Mouse (Mus musculus) forebrain, embryonic 11.5 days (tissue): ENCODE measurements around the gene Mia2. TPM values are rescaled to one million over a fixed set of nuclear protein-coding genes. Genes with fewer than 3 reads are reported as not detected.
A peak's percentile ranks its signal among the peaks of the same experiment; 100 is the strongest.
"Not testable (repeated sequence)": the region's sequence is repeated elsewhere in the genome, so short reads cannot be mapped to it uniquely, and the experiment has no call there.

Experiments
- ATAC-seq: fragments of 200-750 bp; cut with Nextera tagmentation; replicated peaks from 2 replicates; pipeline ENCODE4 v1.8.0; 2017; ENCODE audit warnings: moderate TSS enrichment; ENCODE audit not compliant: low FRiP score
- DNase-seq: peaks from one replicate; pipeline ENCODE4 v3.0.0-alpha.2; 2017; ENCODE audit warnings: low spot score
- H3K27ac ChIP-seq: fragments of 300-500 bp; sonication (generic); 2 replicates; pipeline ENCODE4 v1.5.1; 2014; ENCODE audit warnings: low read depth, low read length
- H3K27me3 ChIP-seq: fragments of 300-500 bp; sonication (generic); 2 replicates; pipeline ENCODE4 v1.6.1; 2014; ENCODE audit warnings: mild to moderate bottlenecking, low read length, mixed read lengths; ENCODE audit not compliant: control insufficient read depth, insufficient read depth
- H3K36me3 ChIP-seq: fragments of 300-500 bp; sonication (generic); 2 replicates; pipeline ENCODE4 v1.6.1; 2014; ENCODE audit warnings: mild to moderate bottlenecking, low read length, moderate library complexity, mixed read lengths; ENCODE audit not compliant: control insufficient read depth, insufficient read depth
- H3K4me1 ChIP-seq: fragments of 300-500 bp; sonication (generic); replicated peaks from 2 replicates; pipeline ENCODE4 v1.6.1; 2014; ENCODE audit warnings: low read length, mixed read lengths; ENCODE audit not compliant: control insufficient read depth, insufficient read depth
- H3K4me2 ChIP-seq: fragments of 300-500 bp; sonication (generic); 2 replicates; pipeline ENCODE4 v1.6.1; 2014; ENCODE audit warnings: low read depth, mild to moderate bottlenecking, low read length, moderate library complexity, mixed read lengths; ENCODE audit not compliant: severe bottlenecking
- H3K4me3 ChIP-seq: fragments of 300-500 bp; sonication (generic); 2 replicates; pipeline ENCODE4 v1.5.1; 2014; ENCODE audit warnings: low read depth, low read length
- H3K9ac ChIP-seq: fragments of 300-500 bp; sonication (generic); 2 replicates; pipeline ENCODE4 v1.6.1; 2014; ENCODE audit warnings: low read length
- H3K9me3 ChIP-seq: fragments of 300-500 bp; sonication (generic); 2 replicates; pipeline ENCODE4 v1.6.1; 2016; ENCODE audit warnings: low read length, mixed read lengths; ENCODE audit not compliant: control insufficient read depth
- WGBS: fragments of 180-500 bp; shearing (Covaris S2); extraction: QIAGEN DNeasy Blood & Tissue Kit; methylation state at CpG from one replicate; pipeline ENCODE4 v1.1.7; 2014; 5-methylcytosine and 5-hydroxymethylcytosine counted together
- polyA plus RNA-seq: library from polyadenylated mRNA; unstranded; fragments of >200 nt; fragmentation: Nextera tagmentation; extraction: Ambion mirVana; gene quantifications from 2 replicates; pipeline ENCODE4 v1.2.1, GENCODE M21; 2014

Mia2 gene
- 50.6 and 55.2 TPM in 2 replicates for polyA plus RNA-seq

DNA sequence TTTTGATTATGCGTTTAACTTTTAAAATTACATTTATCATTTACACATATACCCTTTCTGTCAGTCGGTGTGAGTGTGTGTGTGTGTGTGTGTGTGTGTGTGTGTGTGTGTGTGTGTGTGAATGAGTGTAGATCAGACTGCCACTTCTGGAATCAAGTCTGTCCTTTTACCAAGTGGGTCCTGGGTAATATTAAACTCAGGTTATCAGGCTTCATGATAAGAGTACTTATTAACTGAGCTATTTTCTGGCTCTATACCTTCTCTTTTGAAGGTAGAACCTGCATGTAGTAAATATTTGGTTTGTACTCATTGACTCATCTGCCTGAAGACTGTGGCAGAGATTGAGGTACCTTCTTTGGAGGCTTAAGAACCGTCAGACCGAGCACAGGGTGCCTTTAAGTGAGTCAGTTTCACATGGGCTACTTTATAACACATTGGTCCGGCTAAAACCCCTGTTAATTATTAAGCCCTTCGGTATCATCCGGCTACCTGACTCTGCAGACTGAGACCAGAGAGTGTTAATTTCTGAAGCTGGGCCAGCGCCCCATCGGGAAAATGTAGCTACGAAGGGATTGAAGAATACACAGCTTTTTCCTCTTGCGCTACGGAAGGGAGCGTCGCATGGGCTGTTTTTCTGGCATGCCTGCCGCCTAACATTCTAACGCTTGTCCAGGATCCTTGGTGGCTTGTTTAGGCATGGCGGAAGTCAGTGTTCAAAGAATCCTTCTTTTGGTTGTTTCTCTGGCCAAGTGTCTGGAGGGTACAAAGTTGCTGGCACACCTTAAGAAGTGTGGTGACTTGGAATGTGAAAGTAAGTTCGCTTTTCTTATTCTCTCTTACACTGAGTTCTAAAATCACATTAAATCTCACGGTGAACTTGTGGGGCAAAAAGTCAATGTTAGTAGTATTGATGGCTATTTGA lies at the start of gene Mia2:
Gene Mia2 (plus strand): TSS at position 696 of the 922 bp plus-strand sequence.
- WGBS: 87% methylated on average over 19 of the region's 19 CpGs

GRCm38 (mm10) chr12:59052470-59052869 lies 43.1 kb upstream of the Mia2 start:
- Histone ChIP-seq H3K9me3 (no peaks in the 10 kb centered on the region), H3K27me3 (no peaks in the 10 kb centered on the region), H3K27ac (no peak overlapping the region), H3K4me2 (no peak overlapping the region), H3K36me3 (no peaks in the 10 kb centered on the region; the same call in 1 of the 2 replicates), H3K9ac (no peak overlapping the region), H3K4me1 (no peaks in the 10 kb centered on the region), H3K4me3 (no peak overlapping the region)
- 96% methylated on average over 3 of the region's 3 CpGs for WGBS
- DNase-seq: no peak
- no peak for ATAC-seq

More for the DNA sequence above, at the start of gene Mia2:
- H3K27me3 ChIP-seq: no peaks in the 10 kb centered on the region
- DNase-seq: no peak
- H3K27ac ChIP-seq: no peak within 1 kb of the TSS
- H3K4me1 ChIP-seq: no peaks in the 10 kb centered on the region
- H3K4me3 ChIP-seq: no peak within 1 kb of the TSS
- no peaks in the 10 kb centered on the region for H3K9me3 ChIP-seq
- no peak for ATAC-seq
- H3K9ac ChIP-seq: no peak within 1 kb of the TSS
- H3K4me2 ChIP-seq: no peak within 1 kb of the TSS
- H3K36me3 ChIP-seq: no peaks in the 10 kb centered on the region

DNA sequence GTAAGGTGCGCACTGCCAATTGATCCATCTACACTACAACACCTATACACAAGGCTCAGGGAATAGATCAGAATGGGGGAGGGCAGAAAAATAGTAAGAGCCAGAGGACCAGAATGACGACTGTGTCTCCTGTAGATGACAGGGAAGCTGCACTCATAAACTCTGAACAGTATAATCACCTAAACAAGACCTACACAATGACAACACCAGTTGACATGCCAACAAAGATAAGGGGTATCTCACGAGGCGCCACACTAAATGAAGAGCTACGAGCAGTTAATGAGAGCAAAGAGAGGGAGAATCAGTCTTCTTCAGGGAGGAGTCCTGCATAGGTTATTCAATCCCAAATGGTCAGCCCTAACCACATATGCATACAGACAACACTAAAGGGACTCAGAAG lies 42.4 kb upstream of the Mia2 start:
- WGBS: 89% methylated on average over 5 of the region's 5 CpGs
- Histone ChIP-seq H3K4me1 (no peaks in the 10 kb centered on the region), H3K9ac (no peak overlapping the region), H3K4me3 (no peak overlapping the region), H3K4me2 (no peak overlapping the region), H3K36me3 (no peaks in the 10 kb centered on the region; the same call in 1 of the 2 replicates), H3K27me3 (no peaks in the 10 kb centered on the region), H3K27ac (no peak overlapping the region), H3K9me3 (no peaks in the 10 kb centered on the region)
- DNase-seq: no peak
- no peak for ATAC-seq

GRCm38 (mm10) chr12:59053976-59054375 lies 41.6 kb upstream of the Mia2 start:
- Histone ChIP-seq H3K36me3 (no peaks in the 10 kb centered on the region; the same call in 1 of the 2 replicates), H3K4me3 (no peak overlapping the region), H3K9me3 (no peaks in the 10 kb centered on the region), H3K4me2 (no peak overlapping the region), H3K27me3 (no peaks in the 10 kb centered on the region), H3K27ac (no peak overlapping the region), H3K9ac (no peak overlapping the region), H3K4me1 (no peaks in the 10 kb centered on the region)
- ATAC-seq: no peak
- DNase-seq: no peak

DNA sequence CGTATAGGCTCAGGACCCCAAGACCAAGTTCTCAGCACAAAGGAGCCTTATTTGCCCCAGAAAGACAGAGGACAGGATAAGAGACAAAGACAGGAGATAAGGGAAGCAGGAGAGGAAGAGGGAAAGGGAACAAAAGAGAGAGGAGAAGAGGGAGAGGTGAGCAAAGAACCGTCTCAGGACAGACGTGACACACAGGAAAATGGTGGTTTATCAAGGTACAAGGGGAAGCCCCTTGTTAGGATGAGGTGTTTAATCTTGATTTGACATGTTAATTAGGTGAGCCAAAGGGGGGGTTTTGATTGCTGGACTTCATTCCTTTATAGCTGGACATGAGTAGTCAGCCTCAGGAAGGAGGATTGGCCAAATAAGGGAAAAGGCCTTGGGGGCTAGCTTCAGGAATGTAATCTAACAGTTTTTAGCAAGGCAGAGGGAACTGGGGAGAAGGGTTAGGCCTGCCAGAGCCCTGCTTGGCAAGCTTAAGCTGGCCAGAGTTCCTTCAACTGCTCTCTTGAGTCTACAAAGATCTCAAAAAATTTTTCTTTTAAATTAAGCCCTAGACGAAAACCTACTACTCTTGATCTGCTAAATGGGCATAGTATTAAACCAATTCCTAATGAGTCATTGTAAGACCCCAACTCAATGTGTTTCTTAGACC lies 40.3 kb upstream of the Mia2 start:
- no peak for ATAC-seq
- Histone ChIP-seq H3K27me3 (no peaks in the 10 kb centered on the region), H3K9me3 (no peaks in the 10 kb centered on the region), H3K36me3 (no peaks in the 10 kb centered on the region), H3K4me1 (peaks cover 3% of the 10 kb centered on the region; the same call in 1 of the 2 replicates), H3K4me2 (no peak overlapping the region), H3K27ac (no peak overlapping the region), H3K4me3 (no peak overlapping the region), H3K9ac (no peak overlapping the region)
- 88% methylated on average over 4 of the region's 4 CpGs for WGBS
- DNase-seq: no peak

DNA sequence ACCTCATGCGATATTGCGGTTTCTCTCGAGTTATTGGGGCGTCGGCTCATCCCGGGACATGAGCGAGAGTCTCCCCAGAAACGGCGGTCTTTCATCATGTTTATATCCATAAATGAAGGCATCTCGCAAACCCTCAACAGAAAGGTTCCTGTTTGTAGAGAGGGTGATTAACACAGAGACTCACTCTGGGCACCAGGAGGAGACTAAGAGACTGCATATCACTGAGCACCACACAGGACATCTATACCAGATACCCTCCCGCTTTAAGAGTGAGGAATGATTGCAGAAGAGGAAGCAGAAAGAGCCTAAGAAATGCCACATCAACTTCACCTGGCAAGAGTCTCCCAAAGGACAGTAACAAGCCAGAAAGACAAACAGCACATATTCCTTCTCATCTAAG lies 39.4 kb upstream of the Mia2 start:
- WGBS: 98% methylated on average over 11 of the region's 11 CpGs
- no peak for ATAC-seq
- Histone ChIP-seq H3K9me3 (no peaks in the 10 kb centered on the region), H3K9ac (no peak overlapping the region), H3K27me3 (no peaks in the 10 kb centered on the region), H3K27ac (no peak overlapping the region), H3K4me3 (no peak overlapping the region), H3K4me2 (no peak overlapping the region), H3K4me1 (peaks cover 3% of the 10 kb centered on the region; the same call in 1 of the 2 replicates), H3K36me3 (no peaks in the 10 kb centered on the region)
- no peak for DNase-seq

DNA sequence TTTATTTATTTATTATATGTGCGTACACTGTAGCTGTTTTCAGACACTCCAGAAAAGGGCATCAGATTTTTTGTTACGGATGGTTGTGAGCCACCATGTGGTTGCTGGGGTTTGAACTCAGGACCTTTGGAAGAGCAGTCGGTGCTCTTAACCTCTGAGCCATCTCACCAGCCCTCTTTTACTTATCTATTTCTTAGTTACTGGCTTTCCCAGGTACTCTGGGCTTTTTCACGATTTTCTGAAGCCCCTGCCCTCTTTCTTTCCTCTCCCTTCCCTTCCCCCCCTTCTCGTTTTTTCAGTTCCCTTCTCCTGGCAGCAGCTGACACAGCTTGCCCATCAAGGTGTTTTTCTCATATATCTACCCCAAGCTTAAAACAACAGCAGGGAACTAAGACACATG lies 37.4 kb upstream of the Mia2 start:
- H3K27me3 ChIP-seq, H3K4me1 ChIP-seq, H3K9ac ChIP-seq, DNase-seq, H3K4me3 ChIP-seq, H3K4me2 ChIP-seq, ATAC-seq, H3K9me3 ChIP-seq, H3K27ac ChIP-seq, H3K36me3 ChIP-seq: not testable (repeated sequence)
- WGBS: 85% methylated on average over 5 of the region's 5 CpGs

DNA sequence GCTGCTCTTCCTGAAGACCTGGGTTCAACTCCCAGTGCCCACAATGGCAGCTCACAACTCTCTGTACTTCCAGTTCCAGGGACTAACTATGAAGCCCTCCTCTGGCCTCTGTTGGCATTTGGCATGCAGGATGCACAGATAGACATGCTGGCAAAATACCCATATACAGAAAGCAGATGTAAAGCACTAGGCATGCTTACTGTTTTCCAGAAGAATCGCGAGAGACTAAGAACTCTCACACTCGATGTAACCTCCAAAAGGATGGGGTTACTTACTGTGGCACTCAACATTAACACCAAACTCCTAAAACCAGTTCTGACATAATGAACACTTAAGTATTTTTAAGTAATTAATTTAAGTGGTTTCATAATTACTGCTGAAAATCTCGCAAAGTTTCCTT lies 35.3 kb upstream of the Mia2 start:
- ATAC-seq: no peak
- WGBS: 71% methylated on average over 4 of the region's 4 CpGs
- H3K27ac ChIP-seq: no peak overlapping the region
- no peak for DNase-seq
- no peaks in the 10 kb centered on the region for H3K27me3 ChIP-seq
- no peaks in the 10 kb centered on the region for H3K9me3 ChIP-seq
- peak overlapping the region; percentile 80 for H3K4me3 ChIP-seq
- peak overlapping the region; percentile 80 for H3K4me2 ChIP-seq
- H3K9ac ChIP-seq: peak overlapping the region; percentile 83
- H3K4me1 ChIP-seq: peaks cover 3% of the 10 kb centered on the region; the same call in 1 of the 2 replicates
- no peaks in the 10 kb centered on the region for H3K36me3 ChIP-seq
